Mouse (Mus musculus) urinary bladder, postnatal 36 days (tissue): ENCODE results near the gene Il18bp.

Experiments
- DNase-seq, 2 experiments: peaks; one replicate each; pipeline ENCODE4 v3.0.0; 2022; ENCODE audit warnings: low spot score in 2 of 2, mixed read lengths in 1 of 2

The Il18bp gene

DNA sequence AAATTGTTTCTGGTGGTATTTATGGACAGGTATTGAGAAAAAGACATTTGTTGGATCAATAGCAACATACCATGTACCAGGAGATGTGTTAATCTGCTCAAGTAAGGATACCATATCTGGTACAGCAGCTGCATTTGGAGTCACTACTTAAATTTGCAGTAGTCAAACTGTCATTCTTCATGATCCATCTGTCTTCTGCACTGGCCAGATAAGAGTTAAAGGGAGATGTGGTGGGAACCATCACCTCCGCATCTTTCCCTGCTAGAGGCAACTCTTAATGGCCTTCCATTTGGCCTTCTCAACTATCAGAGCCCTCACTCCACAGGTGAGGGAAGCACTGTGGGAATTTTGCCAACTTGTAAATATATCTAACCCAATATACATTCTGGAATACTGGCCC is 12.0 kb downstream of the Il18bp start:
- no peak for DNase-seq

DNA sequence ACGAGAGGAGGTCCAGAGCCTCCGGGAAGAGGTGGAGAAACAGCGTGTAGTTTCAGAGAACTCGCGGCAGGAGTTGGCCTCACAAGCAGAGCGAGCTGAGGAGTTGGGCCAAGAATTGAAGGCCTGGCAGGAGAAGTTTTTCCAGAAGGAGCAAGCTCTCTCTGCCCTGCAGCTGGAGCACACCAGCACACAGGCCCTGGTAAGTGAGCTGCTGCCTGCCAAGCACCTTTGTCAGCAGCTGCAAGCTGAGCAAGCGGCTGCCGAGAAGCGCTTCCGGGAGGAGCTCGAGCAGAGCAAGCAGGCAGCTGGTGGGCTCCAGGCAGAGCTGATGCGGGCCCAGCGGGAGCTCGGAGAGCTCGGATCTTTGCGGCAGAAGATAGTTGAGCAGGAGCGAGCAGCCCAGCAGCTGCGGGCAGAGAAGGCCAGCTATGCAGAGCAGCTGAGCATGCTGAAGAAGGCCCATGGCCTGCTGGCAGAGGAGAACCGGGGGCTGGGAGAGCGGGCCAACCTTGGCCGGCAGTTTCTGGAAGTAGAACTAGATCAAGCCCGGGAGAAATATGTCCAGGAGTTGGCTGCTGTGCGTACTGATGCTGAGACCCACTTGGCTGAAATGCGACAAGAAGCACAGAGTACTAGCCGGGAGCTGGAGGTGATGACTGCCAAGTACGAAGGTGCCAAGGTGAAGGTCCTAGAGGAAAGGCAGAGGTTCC is 17.4 kb downstream of the Il18bp start:
- DNase-seq, result peak in 1 of 2 experiments; percentile 44

DNA sequence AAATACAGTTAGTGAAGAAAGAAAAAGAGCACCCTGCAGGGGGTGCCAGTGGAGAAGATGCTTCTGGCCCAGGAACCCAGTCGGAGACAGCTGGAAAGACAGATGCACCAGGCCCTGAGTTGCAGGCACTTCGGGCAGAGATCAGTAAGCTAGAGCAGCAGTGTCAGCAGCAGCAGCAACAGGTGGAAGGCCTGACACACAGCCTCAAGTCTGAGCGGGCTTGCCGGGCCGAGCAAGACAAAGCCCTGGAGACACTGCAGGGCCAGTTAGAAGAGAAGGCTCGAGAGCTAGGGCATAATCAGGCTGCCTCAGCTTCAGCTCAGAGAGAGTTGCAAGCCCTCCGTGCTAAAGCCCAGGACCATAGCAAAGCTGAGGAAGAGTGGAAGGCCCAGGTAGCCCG is 18.2 kb downstream of the Il18bp start:
- no peak for DNase-seq

DNA sequence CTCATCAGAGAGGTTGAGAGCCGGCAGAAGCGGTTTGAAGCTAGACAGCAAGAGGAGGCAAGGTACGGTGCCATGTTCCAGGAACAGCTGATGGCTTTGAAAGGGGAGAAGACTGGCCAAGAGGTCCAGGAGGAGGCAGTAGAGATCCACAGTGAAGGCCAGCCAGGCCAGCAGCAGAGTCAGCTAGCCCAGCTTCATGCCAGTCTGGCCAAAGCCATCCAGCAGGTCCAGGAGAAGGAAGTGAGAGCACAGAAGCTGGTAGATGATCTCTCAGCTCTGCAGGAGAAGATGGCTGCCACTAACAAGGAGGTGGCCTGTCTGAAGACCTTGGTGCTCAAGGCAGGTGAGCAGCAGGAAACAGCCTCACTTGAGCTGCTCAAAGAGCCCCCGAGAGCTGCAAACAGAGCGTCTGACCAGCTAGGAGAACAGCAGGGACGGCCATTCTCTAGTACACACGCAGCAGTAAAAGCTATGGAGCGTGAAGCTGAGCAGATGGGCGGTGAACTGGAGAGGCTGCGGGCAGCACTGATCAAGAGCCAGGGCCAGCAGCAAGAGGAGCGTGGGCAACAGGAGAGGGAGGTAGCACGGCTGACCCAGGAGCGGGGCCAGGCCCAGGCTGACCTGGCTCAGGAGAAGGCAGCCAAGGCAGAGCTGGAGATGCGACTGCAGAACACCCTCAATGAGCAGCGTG is 18.9 kb downstream of the Il18bp start:
- DNase-seq, result no peak

DNA sequence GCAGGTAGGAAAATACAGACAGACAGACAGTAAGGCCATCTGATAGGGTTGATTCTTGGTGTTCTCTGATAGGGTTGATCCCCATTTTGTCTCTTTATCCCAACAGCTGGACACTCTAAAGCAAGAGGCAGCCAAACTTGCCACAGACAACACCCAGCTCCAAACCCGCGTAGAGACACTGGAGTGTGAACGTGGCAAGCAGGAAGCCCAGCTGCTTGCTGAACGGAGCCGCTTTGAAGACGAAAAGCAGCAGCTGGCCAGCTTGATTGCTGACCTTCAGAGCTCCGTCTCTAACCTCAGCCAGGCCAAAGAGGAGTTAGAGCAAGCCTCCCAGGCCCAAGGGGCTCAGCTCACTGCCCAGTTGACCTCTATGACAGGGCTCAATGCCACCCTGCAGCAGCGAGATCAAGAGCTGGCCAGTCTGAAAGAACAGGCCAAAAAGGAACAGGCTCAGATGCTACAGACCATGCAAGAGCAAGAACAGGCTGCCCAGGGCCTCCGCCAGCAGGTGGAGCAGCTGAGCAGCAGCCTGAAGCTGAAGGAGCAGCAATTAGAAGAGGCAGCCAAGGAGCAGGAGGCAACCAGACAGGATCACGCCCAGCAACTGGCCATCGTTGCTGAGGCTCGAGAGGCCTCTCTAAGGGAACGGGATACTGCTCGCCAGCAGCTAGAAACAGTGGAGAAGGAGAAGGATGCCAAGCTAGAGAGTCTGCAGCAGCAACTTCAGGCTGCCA is 20.1 kb downstream of the Il18bp start:
- peak; percentile 73 to 88 for DNase-seq

DNA sequence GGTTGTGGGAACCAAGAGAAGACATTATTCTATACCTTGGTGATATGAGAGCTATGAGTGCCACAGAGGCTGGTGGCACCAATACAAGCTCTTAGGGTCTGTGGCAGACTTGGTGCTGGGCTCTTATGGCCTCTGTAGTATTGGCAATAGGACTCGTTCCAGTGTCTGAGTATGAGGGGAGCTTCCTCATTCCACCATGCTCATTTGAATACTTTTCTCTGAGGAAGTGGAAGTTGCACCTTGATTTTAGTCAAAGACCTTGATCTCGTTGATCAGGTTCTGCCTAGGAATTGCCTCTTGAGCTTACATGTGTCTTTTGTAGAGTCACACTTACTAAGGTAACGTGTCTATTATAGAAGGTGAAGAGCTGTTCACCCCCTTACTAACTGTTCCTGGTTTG is 24.2 kb downstream of the Il18bp start:
- no peak for DNase-seq

DNA sequence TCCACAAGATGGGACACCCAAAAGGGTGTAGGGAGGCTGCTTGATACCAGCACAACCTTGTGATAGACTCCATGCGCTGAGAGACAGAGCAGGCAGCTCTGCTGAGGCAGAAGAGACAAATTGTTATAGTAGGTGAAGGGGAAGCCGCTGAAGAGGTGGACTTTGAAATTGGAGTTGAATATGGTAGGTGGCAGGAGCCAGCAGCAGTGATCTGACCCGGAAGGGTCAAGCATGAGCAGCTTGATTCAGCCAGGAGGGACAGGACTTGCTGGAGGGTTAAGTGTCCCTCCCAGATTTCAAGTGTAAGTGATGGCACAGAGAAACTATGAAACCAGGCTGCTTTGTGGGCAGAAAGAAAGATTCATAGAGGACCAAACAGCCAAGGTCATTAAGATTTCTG is 33.4 kb downstream of the Il18bp start:
- DNase-seq, result no peak

DNA sequence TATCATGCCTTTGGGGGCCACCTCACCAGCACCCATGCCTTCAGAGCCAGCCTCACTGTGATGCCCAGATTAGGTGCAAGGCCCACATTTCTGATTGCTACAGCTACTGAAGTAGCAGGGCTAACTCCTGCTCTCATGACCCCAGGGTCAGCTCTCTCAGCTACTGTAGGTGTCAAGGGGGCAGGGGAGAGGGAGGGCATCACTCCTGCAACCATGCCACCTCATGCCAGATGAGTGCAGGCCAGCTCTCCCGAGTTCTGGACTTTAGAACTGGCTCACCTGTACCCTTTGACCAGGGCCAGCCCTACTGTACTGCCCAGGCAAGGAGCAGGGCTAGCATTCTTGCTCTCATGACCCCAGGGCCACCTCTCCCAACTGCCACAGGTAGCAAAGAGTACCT is 35.8 kb downstream of the Il18bp start:
- no peak for DNase-seq

DNA sequence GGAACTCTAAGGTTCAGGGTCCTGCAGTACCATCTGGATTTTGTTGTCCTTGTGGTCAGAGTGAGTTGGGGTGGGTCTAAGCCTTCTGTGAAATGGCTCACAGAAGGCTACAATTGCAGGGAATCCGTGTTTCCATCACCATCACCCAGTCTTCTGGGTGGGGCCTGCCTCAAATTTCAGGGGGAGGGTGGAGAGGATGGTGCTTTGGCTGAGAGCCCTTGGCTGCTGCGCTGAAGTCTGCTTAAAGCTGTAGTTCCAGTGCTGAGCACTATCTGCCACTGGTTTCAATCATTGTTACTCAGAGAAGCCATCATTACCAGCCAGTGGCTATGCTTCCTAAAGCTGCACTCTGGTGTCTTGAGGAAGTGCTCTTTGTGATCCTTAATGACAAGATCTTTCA is 44.0 kb downstream of the Il18bp start:
- peak; percentile 32 to 60 for DNase-seq

DNA sequence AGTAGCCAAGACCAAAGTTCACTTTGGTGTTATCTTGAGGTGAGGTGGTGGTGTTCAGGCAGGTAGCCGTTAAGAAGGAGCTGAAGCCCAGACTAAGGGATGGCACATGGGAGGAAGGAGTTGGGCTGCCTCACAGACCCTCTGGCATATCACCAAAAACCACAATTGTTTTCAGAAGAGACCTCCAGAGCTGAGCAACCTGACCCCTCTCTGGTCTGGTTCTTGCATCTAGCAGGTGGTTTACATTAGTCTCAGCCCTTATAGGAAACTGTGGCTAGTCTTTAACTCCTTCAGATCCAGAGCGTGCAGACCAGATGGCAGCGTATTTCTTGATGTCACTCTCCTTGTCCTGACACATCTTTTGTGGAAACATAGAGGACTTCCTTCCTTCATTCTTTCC is 44.8 kb downstream of the Il18bp start:
- no peak for DNase-seq

DNA sequence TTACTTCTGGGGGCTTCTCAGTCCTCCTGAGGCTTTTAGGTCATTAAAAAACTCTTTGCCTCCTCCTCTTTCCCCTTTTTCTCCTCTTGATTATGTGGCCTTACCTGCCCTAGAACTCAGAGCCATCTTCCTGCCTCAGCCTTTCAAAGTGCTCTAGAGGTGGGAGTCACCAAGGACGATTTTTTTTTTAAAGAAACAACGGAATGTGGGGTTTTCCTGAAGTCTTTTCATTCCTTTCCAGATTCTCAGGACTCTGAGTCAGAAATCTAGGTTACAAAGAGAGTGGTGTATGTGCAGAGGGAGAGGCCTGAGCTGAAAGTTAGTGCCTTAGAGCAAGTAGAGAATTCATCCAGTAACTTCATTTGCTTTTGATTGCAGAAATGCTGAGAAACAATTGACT is 46.8 kb downstream of the Il18bp start:
- DNase-seq, result no peak

DNA sequence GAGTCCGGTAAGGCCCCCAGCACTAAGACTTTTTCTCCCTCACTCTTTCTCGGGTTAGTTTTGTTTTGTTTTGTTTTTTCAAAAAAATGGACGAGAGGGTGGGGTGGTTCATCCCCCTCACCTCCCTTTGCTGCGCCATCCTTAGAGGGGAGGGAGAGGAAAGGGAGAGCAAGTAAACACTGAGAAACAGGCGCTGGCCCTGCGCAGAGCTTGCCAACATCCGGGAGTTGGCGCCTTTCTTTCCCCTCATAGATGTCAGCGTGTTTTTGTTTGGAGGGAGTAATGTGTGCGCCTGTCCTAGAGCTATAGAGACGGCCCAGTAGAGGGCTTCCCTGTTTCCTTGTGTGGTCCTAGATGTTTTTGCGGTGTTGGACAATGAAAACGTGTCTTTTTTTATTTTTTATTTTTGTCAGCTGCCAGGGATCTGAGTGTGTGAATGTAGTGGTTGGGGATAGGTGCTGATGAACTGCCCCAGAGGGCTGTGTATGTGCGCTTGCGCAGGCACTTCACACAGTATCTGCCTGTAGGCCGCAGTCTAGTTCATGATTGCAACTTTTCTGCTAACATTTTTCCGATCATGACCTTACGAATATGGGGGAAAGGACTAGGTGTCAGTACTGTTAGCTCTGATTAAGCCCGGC is 47.5 kb downstream of the Il18bp start:
- peak; percentile 71 to 79 for DNase-seq

DNA sequence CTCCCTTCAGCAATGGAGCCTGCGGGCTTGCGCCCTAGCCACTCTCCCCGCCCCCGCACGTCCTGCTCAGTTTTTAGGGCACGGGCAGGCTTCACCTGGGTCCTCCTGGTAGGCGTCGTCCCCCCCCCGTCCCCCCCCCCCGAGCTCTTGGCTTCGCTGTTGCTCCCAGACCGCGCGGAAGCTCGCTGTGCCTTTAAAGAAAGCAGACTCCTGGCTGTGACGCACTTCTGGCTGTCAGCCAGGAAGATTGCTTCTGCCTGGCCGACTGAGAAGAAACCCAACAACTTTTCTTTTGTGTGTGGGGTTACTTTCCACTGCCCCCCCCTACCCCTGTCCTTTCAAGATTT is 48.1 kb downstream of the Il18bp start:
- peak; percentile 84 to 93 for DNase-seq

DNA sequence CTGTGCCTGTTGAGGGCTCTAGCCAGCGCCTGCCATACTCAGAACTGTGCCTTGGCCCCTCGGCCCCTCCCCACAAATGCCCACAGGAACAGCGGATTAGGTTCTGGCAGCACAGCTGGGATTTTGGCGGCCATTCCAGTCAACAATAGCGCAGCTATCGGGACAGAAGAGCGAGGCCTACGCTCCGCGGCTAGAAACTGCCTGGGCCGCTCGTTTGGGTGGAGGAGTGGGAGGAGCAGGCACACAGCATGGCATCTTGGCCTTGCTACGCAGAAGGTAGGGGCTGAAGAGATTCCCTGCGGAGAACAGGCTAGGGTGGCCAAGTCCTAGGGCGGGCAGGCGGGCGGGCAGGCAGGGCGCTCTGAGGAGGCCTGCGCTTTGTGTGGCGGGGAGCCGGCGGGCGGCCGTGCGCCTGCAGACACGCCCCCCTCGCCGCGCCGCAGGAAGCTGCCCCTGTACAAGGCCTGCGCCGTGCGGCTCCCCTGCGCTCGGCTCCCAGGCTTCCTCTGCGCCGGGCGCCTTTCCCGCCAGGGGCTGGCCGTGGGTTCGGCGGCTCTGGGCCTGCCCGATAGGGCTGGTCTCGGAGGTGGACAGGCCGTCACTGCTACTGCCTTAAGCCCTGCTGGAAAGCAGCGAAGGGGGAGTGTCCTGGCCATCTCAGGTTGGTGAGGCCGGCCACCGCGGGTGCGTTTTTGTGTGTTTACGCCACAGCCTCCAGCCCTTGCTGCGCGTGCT is 48.6 kb downstream of the Il18bp start:
- DNase-seq, result peak; percentile 85

DNA sequence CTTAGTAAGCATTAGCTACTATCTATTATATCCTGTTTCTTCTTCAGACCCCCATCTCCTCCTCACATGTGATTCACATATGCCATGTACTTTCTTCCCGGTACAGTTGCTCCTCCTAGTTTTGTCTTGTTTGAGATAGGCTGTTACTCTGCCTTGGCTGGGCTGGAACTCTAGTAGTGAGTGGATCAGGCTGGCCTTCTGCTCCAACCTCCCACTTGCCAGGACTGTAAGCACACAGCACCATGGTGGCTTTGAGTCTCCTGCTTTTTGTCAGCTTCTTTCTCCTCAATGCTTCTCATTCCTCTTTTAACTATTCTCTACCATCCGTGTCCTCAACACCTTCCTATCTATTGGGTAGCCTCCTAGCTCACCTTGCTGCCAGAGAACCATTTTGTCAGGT is 49.7 kb downstream of the Il18bp start:
- no peak for DNase-seq

DNA sequence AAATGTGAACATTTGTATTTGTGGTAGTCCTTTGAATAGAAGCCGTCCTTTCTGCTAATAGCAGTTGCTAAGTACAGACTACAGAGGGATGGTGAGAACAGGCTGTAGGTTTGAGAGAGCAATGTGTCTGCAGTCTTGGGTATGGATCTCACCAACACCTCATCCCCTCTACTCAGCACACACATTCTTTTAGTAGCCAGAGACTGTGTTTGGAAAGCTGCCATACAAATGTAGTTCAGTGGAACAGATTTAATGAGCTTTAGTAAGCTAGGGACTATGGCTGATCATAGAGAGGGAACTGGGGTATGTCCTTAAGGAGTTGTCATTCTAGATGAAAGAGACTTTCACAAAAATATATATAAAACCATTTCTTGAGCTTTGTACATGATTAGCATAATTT is 51.2 kb downstream of the Il18bp start:
- DNase-seq, result no peak

DNA sequence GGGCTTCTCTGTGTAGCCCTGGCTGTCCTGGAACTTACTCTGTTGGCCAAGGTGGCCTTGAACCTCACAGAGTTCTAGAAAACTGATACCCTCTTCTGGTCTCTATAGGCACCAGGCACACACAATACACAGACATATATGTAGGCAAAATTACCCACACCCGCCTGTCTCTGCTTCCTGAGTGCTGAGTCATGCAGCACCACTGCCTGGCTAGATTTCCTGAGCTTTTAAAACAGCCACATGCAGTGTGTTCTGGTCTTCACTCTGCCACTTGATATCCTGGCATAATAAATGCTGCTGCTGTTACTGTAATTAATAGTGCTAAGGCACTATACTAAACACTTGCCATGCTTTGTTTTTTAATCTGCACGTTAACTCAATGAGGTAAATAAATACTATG is 52.9 kb downstream of the Il18bp start:
- no peak for DNase-seq
